Mouse (Mus musculus) heart, embryonic 13.5 days (tissue): Measurements from ENCODE around the gene Taar7a. TPM values are rescaled to one million over a fixed set of nuclear protein-coding genes. Genes with fewer than 3 reads are reported as not detected.

ENCODE experiments used
- ATAC-seq: fragments of 200-750 bp; cut with Nextera tagmentation; 2 replicates; pipeline ENCODE4 v1.8.0; 2017; ENCODE audit warnings: moderate TSS enrichment; ENCODE audit not compliant: insufficient number of reproducible peaks, low FRiP score, low TSS enrichment; ENCODE audit errors: extremely low read depth
- H3K27ac ChIP-seq: fragments of 300-500 bp; sonication (generic); replicated peaks from 2 replicates; pipeline ENCODE4 v1.5.1; 2015; ENCODE audit warnings: moderate library complexity, mild to moderate bottlenecking, inconsistent platforms
- H3K27me3 ChIP-seq: fragments of 300-500 bp; sonication (generic); replicated peaks from 2 replicates; pipeline ENCODE4 v1.6.1; 2015; ENCODE audit warnings: mild to moderate bottlenecking, inconsistent platforms
- H3K36me3 ChIP-seq: fragments of 300-500 bp; sonication (generic); 2 replicates; pipeline ENCODE4 v1.6.1; 2015; ENCODE audit warnings: mild to moderate bottlenecking, inconsistent platforms
- H3K4me1 ChIP-seq: fragments of 300-500 bp; sonication (generic); 2 replicates; pipeline ENCODE4 v1.6.1; 2015; ENCODE audit warnings: inconsistent platforms
- H3K4me2 ChIP-seq: fragments of 300-500 bp; sonication (generic); 2 replicates; pipeline ENCODE4 v1.6.1; 2015; ENCODE audit warnings: inconsistent platforms, mild to moderate bottlenecking, moderate library complexity
- H3K4me3 ChIP-seq: fragments of 300-500 bp; sonication (generic); 2 replicates; pipeline ENCODE4 v1.5.1; 2015; ENCODE audit warnings: moderate library complexity, mild to moderate bottlenecking, inconsistent platforms
- H3K9ac ChIP-seq: fragments of 300-500 bp; sonication (generic); 2 replicates; pipeline ENCODE4 v1.6.1; 2015; ENCODE audit warnings: inconsistent platforms, mild to moderate bottlenecking, moderate library complexity
- H3K9me3 ChIP-seq: fragments of 300-500 bp; sonication (generic); 2 replicates; pipeline ENCODE4 v1.6.1; 2016; ENCODE audit warnings: inconsistent platforms
- WGBS: fragments of 180-500 bp; shearing (Covaris S2); methylation state at CpG from one replicate; pipeline ENCODE4 v1.1.7; 2015; ENCODE audit warnings: mixed read lengths; 5-methylcytosine and 5-hydroxymethylcytosine counted together
- polyA plus RNA-seq: library from polyadenylated mRNA; unstranded; fragments of >200 nt; fragmentation: Nextera tagmentation; extraction: Ambion mirVana; gene quantifications from 2 replicates; pipeline ENCODE4 v1.2.1, GENCODE M21; 2015

The Taar7a gene
- polyA plus RNA-seq, 1 experiment from 2014 or later = not detected

GRCm38 (mm10) chr10:23978901-23979705 lies 14.2 kb downstream of the Taar7a start:
- Histone ChIP-seq H3K36me3 (no peaks in the 10 kb centered on the region), H3K4me3 (no peak overlapping the region), H3K9ac (no peak overlapping the region), H3K4me1 (peaks cover 3% of the 10 kb centered on the region; the same call in 1 of the 2 replicates), H3K27ac (no peak overlapping the region), H3K9me3 (no peaks in the 10 kb centered on the region), H3K4me2 (no peak overlapping the region), H3K27me3 (no peaks in the 10 kb centered on the region)
- no peak for ATAC-seq
- WGBS = 33% methylated on average over 16 of the region's 16 CpGs

GRCm38 (mm10) chr10:23977958-23978357 lies 15.3 kb downstream of the Taar7a start:
- no peaks in the 10 kb centered on the region for H3K9me3 ChIP-seq
- no peaks in the 10 kb centered on the region for H3K27me3 ChIP-seq
- no peak overlapping the region for H3K27ac ChIP-seq
- no peak overlapping the region for H3K9ac ChIP-seq
- no peaks in the 10 kb centered on the region for H3K36me3 ChIP-seq
- H3K4me2 ChIP-seq = no peak overlapping the region
- 49% methylated on average over 4 of the region's 4 CpGs for WGBS
- peaks cover 3% of the 10 kb centered on the region; the same call in 1 of the 2 replicates for H3K4me1 ChIP-seq
- no peak overlapping the region for H3K4me3 ChIP-seq
- no peak for ATAC-seq

- Histone ChIP-seq H3K27me3 (no peaks in the 10 kb centered on the region), H3K27ac (no peak overlapping the region), H3K9me3 (no peaks in the 10 kb centered on the region), H3K36me3 (no peaks in the 10 kb centered on the region), H3K9ac (no peak overlapping the region), H3K4me3 (no peak overlapping the region), H3K4me1 (peaks cover 3% of the 10 kb centered on the region; the same call in 1 of the 2 replicates), H3K4me2 (no peak overlapping the region)
- no peak for ATAC-seq
- 72% methylated on average over 5 of the region's 5 CpGs for WGBS
Observed at GRCm38 (mm10) chr10:23971256-23971655, 22.0 kb downstream of the Taar7a start.

GRCm38 (mm10) chr10:23970656-23971165 lies 22.6 kb downstream of the Taar7a start, which contains the start of gene Taar5:
TSS of gene Taar5 (plus strand) at chr10:23970706.
- H3K27ac ChIP-seq = no peak within 1 kb of the TSS
- H3K36me3 ChIP-seq = no peaks in the 10 kb centered on the region
- no peaks in the 10 kb centered on the region for H3K27me3 ChIP-seq
- H3K4me1 ChIP-seq = peaks cover 3% of the 10 kb centered on the region; the same call in 1 of the 2 replicates
- H3K4me3 ChIP-seq = no peak within 1 kb of the TSS
- H3K9me3 ChIP-seq = no peaks in the 10 kb centered on the region
- no peak within 1 kb of the TSS for H3K4me2 ChIP-seq
- H3K9ac ChIP-seq = no peak within 1 kb of the TSS
- 79% methylated on average over 11 of the region's 11 CpGs for WGBS
- no peak for ATAC-seq

GRCm38 (mm10) chr10:23964921-23965610 lies 28.2 kb downstream of the Taar7a start:
- Histone ChIP-seq H3K4me1 (peaks cover 9% of the 10 kb centered on the region; the same call in 1 of the 2 replicates), H3K27me3 (no peaks in the 10 kb centered on the region), H3K4me2 (no peak overlapping the region), H3K9ac (no peak overlapping the region), H3K27ac (no peak overlapping the region), H3K9me3 (no peaks in the 10 kb centered on the region), H3K4me3 (no peak overlapping the region), H3K36me3 (no peaks in the 10 kb centered on the region)
- no peak for ATAC-seq
- WGBS = 76% methylated on average over 6 of the region's 6 CpGs

- Histone ChIP-seq H3K4me2 (no peak overlapping the region), H3K27me3 (no peaks in the 10 kb centered on the region), H3K4me3 (no peak overlapping the region), H3K36me3 (no peaks in the 10 kb centered on the region), H3K27ac (peak overlapping the region; percentile 59; the same call in 1 of the 2 replicates), H3K9ac (no peak overlapping the region), H3K9me3 (no peaks in the 10 kb centered on the region), H3K4me1 (peaks cover 9% of the 10 kb centered on the region; the same call in 1 of the 2 replicates)
- WGBS = 34% methylated on average over 3 of the region's 3 CpGs
- no peak for ATAC-seq
Observed at GRCm38 (mm10) chr10:23963444-23963843, 29.8 kb downstream of the Taar7a start.

- ATAC-seq = no peak
- 88% methylated on average over 13 of the region's 13 CpGs for WGBS
- Histone ChIP-seq H3K4me2 (no peak within 1 kb of the TSS), H3K27ac (no peak within 1 kb of the TSS), H3K27me3 (no peaks in the 10 kb centered on the region), H3K9ac (no peak within 1 kb of the TSS), H3K4me3 (no peak within 1 kb of the TSS), H3K4me1 (peaks cover 15% of the 10 kb centered on the region; the same call in 1 of the 2 replicates), H3K36me3 (no peaks in the 10 kb centered on the region), H3K9me3 (no peaks in the 10 kb centered on the region)
Observed at GRCm38 (mm10) chr10:23960444-23960915, 32.8 kb downstream of the Taar7a start, which contains the start of gene Taar4. TSS of gene Taar4 (plus strand) at chr10:23960494.

GRCm38 (mm10) chr10:23959071-23959470 lies 34.2 kb downstream of the Taar7a start:
- no peak overlapping the region for H3K4me2 ChIP-seq
- peaks cover 20% of the 10 kb centered on the region; the same call in 1 of the 2 replicates for H3K4me1 ChIP-seq
- no peaks in the 10 kb centered on the region for H3K9me3 ChIP-seq
- 53% methylated on average over 3 of the region's 3 CpGs for WGBS
- H3K36me3 ChIP-seq = no peaks in the 10 kb centered on the region
- H3K4me3 ChIP-seq = no peak overlapping the region
- no peak overlapping the region for H3K27ac ChIP-seq
- no peak overlapping the region for H3K9ac ChIP-seq
- no peak for ATAC-seq
- no peaks in the 10 kb centered on the region for H3K27me3 ChIP-seq

- 67% methylated on average over 6 of the region's 6 CpGs for WGBS
- Histone ChIP-seq H3K4me1 (peaks cover 11% of the 10 kb centered on the region), H3K4me2 (no peak overlapping the region), H3K9ac (no peak overlapping the region), H3K9me3 (no peaks in the 10 kb centered on the region), H3K36me3 (no peaks in the 10 kb centered on the region), H3K27ac (no peak overlapping the region), H3K4me3 (no peak overlapping the region), H3K27me3 (no peaks in the 10 kb centered on the region)
- no peak for ATAC-seq
Observed at GRCm38 (mm10) chr10:23951714-23952113, 41.6 kb downstream of the Taar7a start.

GRCm38 (mm10) chr10:23949508-23950005 lies 43.7 kb downstream of the Taar7a start, which contains the start of gene Taar3:
TSS of gene Taar3 (plus strand) at chr10:23949558.
- Histone ChIP-seq H3K4me1 (peaks cover 9% of the 10 kb centered on the region), H3K27ac (no peak within 1 kb of the TSS), H3K9me3 (no peaks in the 10 kb centered on the region), H3K4me2 (no peak within 1 kb of the TSS), H3K9ac (no peak within 1 kb of the TSS), H3K27me3 (no peaks in the 10 kb centered on the region), H3K36me3 (no peaks in the 10 kb centered on the region), H3K4me3 (no peak within 1 kb of the TSS)
- no peak for ATAC-seq
- WGBS = 81% methylated on average over 16 of the region's 16 CpGs

- Histone ChIP-seq H3K9ac (no peak overlapping the region), H3K4me1 (peaks cover 5% of the 10 kb centered on the region), H3K4me3 (no peak overlapping the region), H3K9me3 (no peaks in the 10 kb centered on the region), H3K36me3 (no peaks in the 10 kb centered on the region), H3K27ac (no peak overlapping the region), H3K4me2 (no peak overlapping the region), H3K27me3 (no peaks in the 10 kb centered on the region)
- 45% methylated on average over 7 of the region's 7 CpGs for WGBS
- ATAC-seq = no peak
Observed at GRCm38 (mm10) chr10:23948026-23948425, 45.3 kb downstream of the Taar7a start.
